Mouse (Mus musculus) liver, adult 2 months (tissue): ENCODE measurements at regions not wholly inside any gene's neighbourhood (a gene's known extent, or its start where the extent isn't known, plus 50 kb on each side); places are given as distances from the start of the nearest gene placed in this dataset.

Experiments used
- CTCF ChIP-seq: fragments of 200-500 bp; IDR thresholded peaks from 2 replicates; pipeline ENCODE4 v1.5.1; 2011; ENCODE audit warnings: low read depth, low read length, control low read depth
- POLR2A ChIP-seq: fragments of 200-500 bp; IDR thresholded peaks from 2 replicates; pipeline ENCODE4 v1.6.1; 2011; ENCODE audit warnings: low read length, control low read depth; ENCODE audit not compliant: insufficient read depth; ENCODE audit errors: extremely low read depth

- TF ChIP-seq CTCF (no peak), POLR2A (no peak)
Observed at GRCm38 (mm10) chr2:167801389-167801788, 111.8 kb upstream of the Tmem189 start.
